Mouse (Mus musculus) cortical plate, adult 2 months (tissue): ENCODE results near the gene Smox.

ENCODE experiments used
- CTCF ChIP-seq: fragments of 200-500 bp; IDR thresholded peaks from 2 replicates; pipeline ENCODE4 v1.5.1; 2011; ENCODE audit warnings: mild to moderate bottlenecking, control low read depth, low read length; ENCODE audit not compliant: insufficient read depth; ENCODE audit errors: extremely low read depth
- POLR2A ChIP-seq: fragments of 200-500 bp; IDR thresholded peaks from 2 replicates; pipeline ENCODE4 v1.6.1; 2011; ENCODE audit warnings: mild to moderate bottlenecking, low read length, control low read depth; ENCODE audit not compliant: insufficient read depth; ENCODE audit errors: extremely low read depth

GRCm38 (mm10) chr2:131443084-131443890, 48.0 kb upstream of the Smox start:
- TF ChIP-seq CTCF (no peak), POLR2A (no peak)
